10 mouse cellular contexts compared by ENCODE assay signal in genomic region chr17:54753396-54753994, GRCm38 (mm10).
DNase-seq lines count a peak whose midpoint lies in the region; ATAC-seq and TF ChIP-seq lines count a peak whose summit lies in the region.
"Had no signal": no experiment of that assay in that cellular context is flagged by ENCODE, and none has a peak within 500 bp of the region (broad histone marks: within the 10 kb centered on the region; RNA-seq: fewer than 3 reads in every experiment).

No protein-coding gene starts in this region.

- no peaks in the 10 kb centered on the region for H3K9me3 ChIP-seq in kidney, postnatal 0 days (replicated peaks; ENCODE audit: low read length)
- H3K9me3 ChIP-seq: limb, embryonic 13.5 days; neural tube, embryonic 15.5 days had no signal

- 29% methylated on average over 2 of the region's 2 CpGs for WGBS in kidney, postnatal 0 days

- peak; percentile 2 for DNase-seq in kidney, postnatal 0 days (ENCODE audit: low spot score)
- DNase-seq in kidney, adult 9 months: no peak
- peak; percentile 5 for DNase-seq in testis, postnatal 14 days (ENCODE audit: low spot score)
- no peak for DNase-seq in testis, postnatal 10 days (ENCODE audit: low spot score)
- peak; percentile 27 for DNase-seq in heart, adult 8-10 months (ENCODE audit: low spot score)
- DNase-seq in thymus, postnatal 10 days (ENCODE audit: low spot score in 2 of 2): no peak
- DNase-seq in thymus, postnatal 25 days: no peak
- DNase-seq: thymus, postnatal 14 days had no signal

- no peak overlapping the region for H3K4me3 ChIP-seq in kidney, postnatal 0 days (replicated peaks; ENCODE audit: low read depth, low read length)
- H3K4me3 ChIP-seq: limb, embryonic 13.5 days; neural tube, embryonic 15.5 days had no signal

- H3K4me1 ChIP-seq in kidney, postnatal 0 days (replicated peaks; ENCODE audit: insufficient read depth, low read length): no peaks in the 10 kb centered on the region
- H3K4me1 ChIP-seq: limb, embryonic 13.5 days; neural tube, embryonic 15.5 days had no signal

- no peak overlapping the region for H3K9ac ChIP-seq in kidney, postnatal 0 days (ENCODE audit: low read depth, low read length)
- H3K9ac ChIP-seq: limb, embryonic 13.5 days; neural tube, embryonic 15.5 days had no signal

- no peak overlapping the region for H3K27ac ChIP-seq in kidney, postnatal 0 days
- H3K27ac ChIP-seq: limb, embryonic 13.5 days; neural tube, embryonic 15.5 days had no signal

- H3K36me3 ChIP-seq in kidney, postnatal 0 days (ENCODE audit: insufficient read depth, low read length): no peaks in the 10 kb centered on the region
- H3K36me3 ChIP-seq: limb, embryonic 13.5 days; neural tube, embryonic 15.5 days had no signal

- no peak overlapping the region for H3K4me2 ChIP-seq in kidney, postnatal 0 days (ENCODE audit: low read length)
- H3K4me2 ChIP-seq: limb, embryonic 13.5 days; neural tube, embryonic 15.5 days had no signal

- no peak for ATAC-seq in kidney, postnatal 0 days (replicated peaks; ENCODE audit: low FRiP score, low read depth)

- H3K27me3 ChIP-seq in kidney, postnatal 0 days (ENCODE audit: insufficient read depth, low read length): no peaks in the 10 kb centered on the region
- H3K27me3 ChIP-seq: limb, embryonic 13.5 days; neural tube, embryonic 15.5 days had no signal

- TF ChIP-seq CTCF in kidney, postnatal 0 days (IDR thresholded peaks at IDR 0.05; ENCODE audit: low read depth): no peak

Comparison
In these comparisons a context has a peak if more than half of its experiments do, and no peak if none do; other contexts are left out.
1. DNase-seq: peak in kidney, postnatal 0 days (single experiment), testis, postnatal 14 days (single experiment) and heart, adult 8-10 months (single experiment); none in kidney, adult 9 months (single experiment), testis, postnatal 10 days (single experiment), thymus, postnatal 10 days (0 of 2) and thymus, postnatal 25 days (single experiment).